Mouse (Mus musculus): ENCODE data around the gene Wdr70. TPM values are rescaled to one million over a fixed set of nuclear protein-coding genes. Genes with fewer than 3 reads are reported as not detected.

Gene Wdr70
- total and polyA plus RNA-seq, 3 experiments, result 21.9 to 37.1 (median 23.6) TPM

DNA sequence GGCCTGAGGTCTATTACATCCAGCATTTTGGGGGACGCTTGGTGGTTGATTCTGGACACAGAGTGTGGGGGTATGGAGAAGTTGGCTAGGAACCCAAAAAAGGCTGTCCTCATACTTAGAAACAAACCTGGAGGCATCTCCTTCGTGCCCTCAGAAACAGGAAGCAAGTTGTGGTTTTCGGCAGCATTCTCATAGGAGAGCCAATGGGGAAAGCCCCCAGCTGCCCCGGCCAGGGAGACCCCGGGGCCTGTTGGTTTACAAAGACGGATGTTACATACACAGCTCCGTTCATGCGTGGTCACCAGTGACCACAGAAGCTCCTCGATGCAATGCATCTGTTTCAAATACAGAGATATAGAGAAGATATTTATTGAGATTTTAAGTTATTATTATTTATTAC lies 263.6 kb downstream of the Wdr70 start (continued):
- TF ChIP-seq UBTF (IDR thresholded peaks at IDR 0.05; ENCODE audit: low read depth, low read length), result no peak
- TF ChIP-seq PAX5 (IDR thresholded peaks at IDR 0.05; ENCODE audit: low read length), result no peak
- 0 out of 2 replicates have a peak, but pooled peaks have one; percentile 53 for TF ChIP-seq MAZ (IDR thresholded peaks at IDR 0.05; ENCODE audit: low read depth, low read length)
- peak; percentile 59 for TF ChIP-seq MEF2A (IDR thresholded peaks at IDR 0.05; ENCODE audit: borderline replicate concordance, low read depth, low read length)
- TF ChIP-seq ELF1 (IDR thresholded peaks at IDR 0.05; ENCODE audit: low read depth, low read length), result peak; percentile 49; the same call in 1 of the 2 replicates
- TF ChIP-seq RAD21 (IDR thresholded peaks at IDR 0.05; ENCODE audit: low read depth, low read length), result no peak; the same call in 1 of the 2 replicates
- TF ChIP-seq CTCF (conservative IDR thresholded peaks at IDR 0.05 in 1 of 2, IDR thresholded peaks at IDR 0.05 in 1 of 2; ENCODE audit: low read depth in 2 of 2, low read length in 2 of 2), result no peak
- peak; percentile 79 for TF ChIP-seq EP300 (IDR thresholded peaks at IDR 0.05; ENCODE audit: low read length)
- TF ChIP-seq MXI1 (IDR thresholded peaks at IDR 0.05; ENCODE audit: low read depth, low read length), result peak; percentile 36; the same call in 1 of the 2 replicates

DNA sequence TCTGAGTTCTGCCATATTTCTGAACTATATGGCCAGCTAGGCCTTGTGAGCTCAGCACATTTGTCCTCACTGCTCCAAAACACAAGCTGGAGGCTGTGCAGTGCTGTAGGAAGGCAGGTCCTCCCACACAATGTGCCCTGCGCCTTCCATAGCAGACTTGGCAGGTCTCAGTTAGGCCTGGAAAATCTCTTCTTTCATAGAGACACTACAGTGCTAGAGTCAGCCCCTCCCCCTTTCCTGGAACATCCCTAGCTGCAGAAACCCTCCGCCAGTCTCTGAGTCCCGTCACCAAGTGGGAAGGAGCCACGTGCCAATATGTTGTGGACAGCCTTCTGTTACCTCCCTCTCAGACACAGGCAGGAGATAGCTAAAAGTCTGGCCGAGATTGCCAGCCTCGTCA lies 273.5 kb downstream of the Wdr70 start:
- no peak for DNase-seq (ENCODE audit: extremely low read depth)
- in situ Hi-C loops (cut with MboI; ENCODE audit: low pct_ligation_motif_present, low pct_unique_long_range_greater_than_20kb, low sequenced_read_pairs), result no loop called here
- no peaks in the 10 kb centered on the region for H3K4me1 ChIP-seq (ENCODE audit: control insufficient read depth in 1 of 2, insufficient read depth in 2 of 2)
- H3K27ac ChIP-seq (ENCODE audit: insufficient read depth, low read depth), result no peak overlapping the region
- no peaks in the 10 kb centered on the region for H3K27me3 ChIP-seq (replicated peaks)
- dilution Hi-C loops (cut with MboI; ENCODE audit: extremely low pct_ligation_motif_present, extremely low pct_unique_long_range_greater_than_20kb, low sequenced_read_pairs), result no loop called here
- H3K79me2 ChIP-seq (replicated peaks; ENCODE audit: control insufficient read depth, extremely low read depth, insufficient read depth, poor library complexity, severe bottlenecking), result no peaks in the 10 kb centered on the region
- no peak overlapping the region for H3K4me3 ChIP-seq (replicated peaks in 1 of 3; ENCODE audit: low read depth in 2 of 3, low read length in 2 of 3, poor library complexity in 1 of 3)
- H3K9me3 ChIP-seq (replicated peaks; ENCODE audit: low read length), result no peaks in the 10 kb centered on the region
- H3K9ac ChIP-seq (ENCODE audit: insufficient read depth, low read depth), result no peak overlapping the region
- no peak overlapping the region for H3K4me2 ChIP-seq (ENCODE audit: insufficient read depth, low read depth, poor library complexity, severe bottlenecking)
- TF ChIP-seq MAFK (IDR thresholded peaks at IDR 0.05; ENCODE audit: insufficient replicate concordance, low read length) (no peak), POLR2AphosphoS2 (IDR thresholded peaks at IDR 0.05; ENCODE audit: low read depth, low read length) (no peak), IRF4 (IDR thresholded peaks at IDR 0.05; ENCODE audit: low read depth, low read length) (no peak), MAX (IDR thresholded peaks at IDR 0.05; ENCODE audit: low read length) (no peak), E2F4 (IDR thresholded peaks at IDR 0.05; ENCODE audit: insufficient replicate concordance, low read depth, low read length) (no peak), MXI1 (IDR thresholded peaks at IDR 0.05; ENCODE audit: low read depth, low read length) (no peak), ZNF384 (IDR thresholded peaks at IDR 0.05; ENCODE audit: low read depth, low read length) (no peak), ZC3H11A (IDR thresholded peaks at IDR 0.05; ENCODE audit: low read depth, low read length) (no peak), NELFE (IDR thresholded peaks at IDR 0.05; ENCODE audit: low read depth, low read length) (no peak), ZMIZ1 (IDR thresholded peaks at IDR 0.05; ENCODE audit: low read depth, low read length) (no peak), TCF12 (IDR thresholded peaks at IDR 0.05; ENCODE audit: low read depth, low read length) (no peak)
- H3K36me3 ChIP-seq (replicated peaks in 1 of 2; ENCODE audit: control insufficient read depth in 1 of 2, insufficient read depth in 1 of 2, low read length in 1 of 2), result no peaks in the 10 kb centered on the region

DNA sequence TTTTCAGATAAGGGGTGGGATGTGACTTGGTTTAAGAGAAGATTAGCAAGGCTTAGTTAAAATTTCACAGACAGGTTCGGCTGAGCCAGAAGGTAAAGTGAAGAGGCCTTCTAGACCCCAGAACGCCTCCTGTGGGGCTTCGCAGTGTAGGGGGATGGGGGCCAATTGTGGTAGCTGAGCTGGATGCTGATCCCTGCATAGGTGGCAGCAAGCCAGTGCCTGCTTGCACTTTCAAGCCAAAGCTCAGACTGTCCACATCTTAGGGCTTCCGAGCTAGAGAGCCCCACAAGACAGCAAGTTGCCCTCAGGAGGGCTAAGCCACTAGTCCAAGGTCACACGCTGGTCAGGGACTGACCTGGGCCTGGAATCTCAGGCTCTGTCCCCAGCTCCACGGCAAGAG lies 275.1 kb downstream of the Wdr70 start:
- no peak overlapping the region for H3K4me2 ChIP-seq (ENCODE audit: insufficient read depth, low read depth, poor library complexity, severe bottlenecking)
- H3K4me1 ChIP-seq (ENCODE audit: control insufficient read depth in 1 of 2, insufficient read depth in 2 of 2), result no peaks in the 10 kb centered on the region
- in situ Hi-C loops (cut with MboI; ENCODE audit: low pct_ligation_motif_present, low pct_unique_long_range_greater_than_20kb, low sequenced_read_pairs), result loop anchor here (25.0 kb wide), 1 partner anchor 362 kb away; no protein-coding TSS in a partner anchor
- DNase-seq (ENCODE audit: extremely low read depth), result no peak
- no peaks in the 10 kb centered on the region for H3K79me2 ChIP-seq (replicated peaks; ENCODE audit: control insufficient read depth, extremely low read depth, insufficient read depth, poor library complexity, severe bottlenecking)
- H3K9me3 ChIP-seq (replicated peaks; ENCODE audit: low read length), result no peaks in the 10 kb centered on the region
- no peak overlapping the region for H3K27ac ChIP-seq (ENCODE audit: insufficient read depth, low read depth)
- H3K4me3 ChIP-seq (replicated peaks in 1 of 3; ENCODE audit: low read depth in 2 of 3, low read length in 2 of 3, poor library complexity in 1 of 3), result no peak overlapping the region
- dilution Hi-C loops (cut with MboI; ENCODE audit: extremely low pct_ligation_motif_present, extremely low pct_unique_long_range_greater_than_20kb, low sequenced_read_pairs), result no loop called here
- no peak overlapping the region for H3K9ac ChIP-seq (ENCODE audit: insufficient read depth, low read depth)
- TF ChIP-seq ETS1 (conservative IDR thresholded peaks at IDR 0.05; ENCODE audit: low read depth, low read length) (no peak), E2F4 (IDR thresholded peaks at IDR 0.05; ENCODE audit: insufficient replicate concordance, low read depth, low read length) (no peak), HCFC1 (IDR thresholded peaks at IDR 0.05; ENCODE audit: low read depth, low read length) (no peak), POLR2AphosphoS2 (IDR thresholded peaks at IDR 0.05; ENCODE audit: low read depth, low read length) (no peak), ZNF384 (IDR thresholded peaks at IDR 0.05; ENCODE audit: low read depth, low read length) (no peak), NRF1 (IDR thresholded peaks at IDR 0.05; ENCODE audit: low read depth, low read length) (no peak), PAX5 (IDR thresholded peaks at IDR 0.05; ENCODE audit: low read length) (no peak), MAX (IDR thresholded peaks at IDR 0.05; ENCODE audit: low read length) (no peak), SIN3A (IDR thresholded peaks at IDR 0.05; ENCODE audit: low read length) (no peak), UBTF (IDR thresholded peaks at IDR 0.05; ENCODE audit: low read depth, low read length) (no peak), RAD21 (IDR thresholded peaks at IDR 0.05; ENCODE audit: low read depth, low read length) (no peak), USF2 (conservative IDR thresholded peaks at IDR 0.05; ENCODE audit: low read depth, low read length) (no peak)
- no peaks in the 10 kb centered on the region for H3K36me3 ChIP-seq (replicated peaks in 1 of 2; ENCODE audit: control insufficient read depth in 1 of 2, insufficient read depth in 1 of 2, low read length in 1 of 2)
- no peaks in the 10 kb centered on the region for H3K27me3 ChIP-seq (replicated peaks)
